Mouse (Mus musculus): ENCODE data around the gene Defb13. TPM values are rescaled to one million over a fixed set of nuclear protein-coding genes. Genes with fewer than 3 reads are reported as not detected.
"Not testable (repeated sequence)": the region's sequence is repeated elsewhere in the genome, so short reads cannot be mapped to it uniquely, and the experiment has no call there.

Defb13 gene
- not detected in 2 replicates for polyA plus RNA-seq (2014; fragmentation: Nextera tagmentation; extraction: Ambion mirVana)

- no peak within 1 kb of the TSS for H3K9ac ChIP-seq (ENCODE audit: low read length)
- no peak within 1 kb of the TSS for H3K4me3 ChIP-seq (ENCODE audit: low read depth, low read length)
- no peak within 1 kb of the TSS for H3K27ac ChIP-seq (ENCODE audit: low read depth, low read length)
- WGBS = 76% methylated on average over 6 of the region's 6 CpGs
- no peak for DNase-seq (ENCODE audit: low spot score)
- H3K9me3 ChIP-seq (ENCODE audit: control insufficient read depth, low read length) = no peaks in the 10 kb centered on the region
- no peaks in the 10 kb centered on the region for H3K27me3 ChIP-seq (ENCODE audit: control insufficient read depth, insufficient read depth, low read length)
- ATAC-seq (replicated peaks; ENCODE audit: low FRiP score) = no peak
- H3K4me2 ChIP-seq (ENCODE audit: low read depth, low read length, severe bottlenecking) = no peak within 1 kb of the TSS
- no peaks in the 10 kb centered on the region for H3K36me3 ChIP-seq (ENCODE audit: control insufficient read depth, insufficient read depth, low read length)
- H3K4me1 ChIP-seq (replicated peaks; ENCODE audit: control insufficient read depth, insufficient read depth, low read length) = no peaks in the 10 kb centered on the region
Observed at GRCm38 (mm10) chr8:21946462-21946861, at the start of gene Defb13. TSS of gene Defb13 (plus strand) at chr8:21946762.

- ATAC-seq (replicated peaks; ENCODE audit: low FRiP score); H3K4me3 ChIP-seq (ENCODE audit: low read depth, low read length); H3K9me3 ChIP-seq (ENCODE audit: control insufficient read depth, low read length); H3K4me2 ChIP-seq (ENCODE audit: low read depth, low read length, severe bottlenecking); H3K9ac ChIP-seq (ENCODE audit: low read length); H3K4me1 ChIP-seq (replicated peaks; ENCODE audit: control insufficient read depth, insufficient read depth, low read length); H3K36me3 ChIP-seq (ENCODE audit: control insufficient read depth, insufficient read depth, low read length); H3K27ac ChIP-seq (ENCODE audit: low read depth, low read length); H3K27me3 ChIP-seq (ENCODE audit: control insufficient read depth, insufficient read depth, low read length): not testable (repeated sequence)
- DNase-seq (ENCODE audit: low spot score) = peak; percentile 53
Observed at GRCm38 (mm10) chr8:21906290-21906689, 40.3 kb upstream of the Defb13 start, which contains the start of gene Defb11. TSS of gene Defb11 (minus strand) at chr8:21906412.

GRCm38 (mm10) chr8:21911931-21912330, 34.6 kb upstream of the Defb13 start:
- Histone ChIP-seq H3K27ac (ENCODE audit: low read depth, low read length) (no peak overlapping the region), H3K36me3 (ENCODE audit: control insufficient read depth, insufficient read depth, low read length) (no peaks in the 10 kb centered on the region), H3K4me2 (ENCODE audit: low read depth, low read length, severe bottlenecking) (no peak overlapping the region), H3K4me3 (ENCODE audit: low read depth, low read length) (no peak overlapping the region), H3K4me1 (replicated peaks; ENCODE audit: control insufficient read depth, insufficient read depth, low read length) (no peaks in the 10 kb centered on the region), H3K9ac (ENCODE audit: low read length) (no peak overlapping the region), H3K27me3 (ENCODE audit: control insufficient read depth, insufficient read depth, low read length) (no peaks in the 10 kb centered on the region), H3K9me3 (ENCODE audit: control insufficient read depth, low read length) (no peaks in the 10 kb centered on the region)
- no peak for ATAC-seq (replicated peaks; ENCODE audit: low FRiP score)
- 11% methylated on average over 1 of the region's 1 CpGs for WGBS
- DNase-seq (ENCODE audit: low spot score) = no peak

GRCm38 (mm10) chr8:21912554-21912953, 34.0 kb upstream of the Defb13 start:
- no peak for ATAC-seq (replicated peaks; ENCODE audit: low FRiP score)
- Histone ChIP-seq H3K4me1 (replicated peaks; ENCODE audit: control insufficient read depth, insufficient read depth, low read length) (no peaks in the 10 kb centered on the region), H3K4me2 (ENCODE audit: low read depth, low read length, severe bottlenecking) (no peak overlapping the region)

GRCm38 (mm10) chr8:21915625-21916024, 30.9 kb upstream of the Defb13 start:
- no peak overlapping the region for H3K9ac ChIP-seq (ENCODE audit: low read length)
- H3K9me3 ChIP-seq (ENCODE audit: control insufficient read depth, low read length) = no peaks in the 10 kb centered on the region
- no peaks in the 10 kb centered on the region for H3K27me3 ChIP-seq (ENCODE audit: control insufficient read depth, insufficient read depth, low read length)
- no peak overlapping the region for H3K4me2 ChIP-seq (ENCODE audit: low read depth, low read length, severe bottlenecking)
- no peaks in the 10 kb centered on the region for H3K4me1 ChIP-seq (replicated peaks; ENCODE audit: control insufficient read depth, insufficient read depth, low read length)
- H3K36me3 ChIP-seq (ENCODE audit: control insufficient read depth, insufficient read depth, low read length) = no peaks in the 10 kb centered on the region
- no peak for ATAC-seq (replicated peaks; ENCODE audit: low FRiP score)
- H3K27ac ChIP-seq (ENCODE audit: low read depth, low read length) = no peak overlapping the region
- no peak for DNase-seq (ENCODE audit: low spot score)
- 79% methylated on average over 3 of the region's 3 CpGs for WGBS
- H3K4me3 ChIP-seq (ENCODE audit: low read depth, low read length) = no peak overlapping the region

More at GRCm38 (mm10) chr8:21912554-21912953, 34.0 kb upstream of the Defb13 start:
- Histone ChIP-seq H3K27me3 (ENCODE audit: control insufficient read depth, insufficient read depth, low read length) (no peaks in the 10 kb centered on the region), H3K4me3 (ENCODE audit: low read depth, low read length) (no peak overlapping the region), H3K27ac (ENCODE audit: low read depth, low read length) (no peak overlapping the region), H3K9me3 (ENCODE audit: control insufficient read depth, low read length) (no peaks in the 10 kb centered on the region), H3K36me3 (ENCODE audit: control insufficient read depth, insufficient read depth, low read length) (no peaks in the 10 kb centered on the region), H3K9ac (ENCODE audit: low read length) (no peak overlapping the region)
- DNase-seq (ENCODE audit: low spot score) = no peak
- 15% methylated on average over 2 of the region's 2 CpGs for WGBS

- not testable (repeated sequence) for H3K27ac ChIP-seq (ENCODE audit: low read depth, low read length); H3K4me3 ChIP-seq (ENCODE audit: low read depth, low read length); DNase-seq (ENCODE audit: low spot score); H3K9me3 ChIP-seq (ENCODE audit: control insufficient read depth, low read length); H3K4me2 ChIP-seq (ENCODE audit: low read depth, low read length, severe bottlenecking); ATAC-seq (replicated peaks; ENCODE audit: low FRiP score); H3K27me3 ChIP-seq (ENCODE audit: control insufficient read depth, insufficient read depth, low read length); H3K36me3 ChIP-seq (ENCODE audit: control insufficient read depth, insufficient read depth, low read length); H3K9ac ChIP-seq (ENCODE audit: low read length); H3K4me1 ChIP-seq (replicated peaks; ENCODE audit: control insufficient read depth, insufficient read depth, low read length)
- WGBS = 78% methylated on average over 3 of the region's 3 CpGs
Observed at GRCm38 (mm10) chr8:21930754-21931153, 15.8 kb upstream of the Defb13 start.

- Histone ChIP-seq H3K4me2 (ENCODE audit: low read depth, low read length, severe bottlenecking) (no peak within 1 kb of the TSS), H3K27ac (ENCODE audit: low read depth, low read length) (no peak within 1 kb of the TSS), H3K27me3 (ENCODE audit: control insufficient read depth, insufficient read depth, low read length) (no peaks in the 10 kb centered on the region), H3K4me1 (replicated peaks; ENCODE audit: control insufficient read depth, insufficient read depth, low read length) (no peaks in the 10 kb centered on the region), H3K4me3 (ENCODE audit: low read depth, low read length) (no peak within 1 kb of the TSS), H3K36me3 (ENCODE audit: control insufficient read depth, insufficient read depth, low read length) (no peaks in the 10 kb centered on the region), H3K9ac (ENCODE audit: low read length) (no peak within 1 kb of the TSS), H3K9me3 (ENCODE audit: control insufficient read depth, low read length) (no peaks in the 10 kb centered on the region)
- no peak for ATAC-seq (replicated peaks; ENCODE audit: low FRiP score)
- no peak for DNase-seq (ENCODE audit: low spot score)
- WGBS = 89% methylated on average over 6 of the region's 6 CpGs
Observed at GRCm38 (mm10) chr8:21932610-21933009, 14.0 kb upstream of the Defb13 start, which contains the start of gene Defb15. TSS of gene Defb15 (minus strand) at chr8:21932710.

- DNase-seq (ENCODE audit: low spot score) = not testable (repeated sequence)
- WGBS = 88% methylated on average over 4 of the region's 4 CpGs
Observed at GRCm38 (mm10) chr8:21938052-21938451, 8.5 kb upstream of the Defb13 start, which contains the start of gene Defb35. TSS of gene Defb35 (plus strand) at chr8:21938352.

GRCm38 (mm10) chr8:21947311-21948017, 902 bp downstream of the Defb13 start:
- Histone ChIP-seq H3K9me3 (ENCODE audit: control insufficient read depth, low read length) (no peaks in the 10 kb centered on the region), H3K4me1 (replicated peaks; ENCODE audit: control insufficient read depth, insufficient read depth, low read length) (no peaks in the 10 kb centered on the region), H3K9ac (ENCODE audit: low read length) (no peak overlapping the region), H3K27me3 (ENCODE audit: control insufficient read depth, insufficient read depth, low read length) (no peaks in the 10 kb centered on the region), H3K4me3 (ENCODE audit: low read depth, low read length) (no peak overlapping the region), H3K36me3 (ENCODE audit: control insufficient read depth, insufficient read depth, low read length) (no peaks in the 10 kb centered on the region), H3K4me2 (ENCODE audit: low read depth, low read length, severe bottlenecking) (no peak overlapping the region), H3K27ac (ENCODE audit: low read depth, low read length) (no peak overlapping the region)
- ATAC-seq (replicated peaks; ENCODE audit: low FRiP score) (no peak), DNase-seq (ENCODE audit: low spot score) (no peak)
- 67% methylated on average over 9 of the region's 9 CpGs for WGBS

More at GRCm38 (mm10) chr8:21938052-21938451, 8.5 kb upstream of the Defb13 start, which contains the start of gene Defb35:
- H3K4me2 ChIP-seq (ENCODE audit: low read depth, low read length, severe bottlenecking); H3K9ac ChIP-seq (ENCODE audit: low read length); H3K27ac ChIP-seq (ENCODE audit: low read depth, low read length); H3K27me3 ChIP-seq (ENCODE audit: control insufficient read depth, insufficient read depth, low read length); H3K9me3 ChIP-seq (ENCODE audit: control insufficient read depth, low read length); H3K4me3 ChIP-seq (ENCODE audit: low read depth, low read length); ATAC-seq (replicated peaks; ENCODE audit: low FRiP score); H3K4me1 ChIP-seq (replicated peaks; ENCODE audit: control insufficient read depth, insufficient read depth, low read length); H3K36me3 ChIP-seq (ENCODE audit: control insufficient read depth, insufficient read depth, low read length): not testable (repeated sequence)
